Mouse (Mus musculus): Measurements from ENCODE around the gene Slc25a28. TPM values are rescaled to one million over a fixed set of nuclear protein-coding genes. Genes with fewer than 3 reads are reported as not detected.

The Slc25a28 gene
- total and polyA plus RNA-seq, 2 experiments from 2014 or later: 15.5 to 48.3 TPM

GRCm38 (mm10) chr19:43699021-43699762, 24.5 kb upstream of the Slc25a28 start:
- Histone ChIP-seq H3K4me3 (ENCODE audit: low read depth, low read length) (no peak overlapping the region), H3K9ac (replicated peaks; ENCODE audit: low read length, poor library complexity, severe bottlenecking) (no peak overlapping the region), H3K4me2 (ENCODE audit: low read depth, low read length, poor library complexity, severe bottlenecking) (no peak overlapping the region), H3K9me3 (ENCODE audit: low read length) (no peaks in the 10 kb centered on the region), H3K4me1 (ENCODE audit: insufficient read depth, low read length) (no peaks in the 10 kb centered on the region), H3K27me3 (ENCODE audit: insufficient read depth, low read length) (no peaks in the 10 kb centered on the region), H3K36me3 (ENCODE audit: insufficient read depth, low read length) (peaks cover 16% of the 10 kb centered on the region), H3K27ac (ENCODE audit: low read depth, low read length) (no peak overlapping the region)
- DNase-seq (ENCODE audit: low spot score) (no peak), ATAC-seq (ENCODE audit: low FRiP score) (no peak)
- WGBS: 80% methylated on average over 11 of the region's 11 CpGs
- TF ChIP-seq CTCF (IDR thresholded peaks at IDR 0.05): no peak

- Histone ChIP-seq H3K4me2 (ENCODE audit: low read depth, low read length, poor library complexity, severe bottlenecking) (no peak overlapping the region), H3K9ac (replicated peaks; ENCODE audit: low read length, poor library complexity, severe bottlenecking) (no peak overlapping the region), H3K36me3 (ENCODE audit: insufficient read depth, low read length) (peaks cover 16% of the 10 kb centered on the region; the same call in 1 of the 2 replicates), H3K4me3 (ENCODE audit: low read depth, low read length) (no peak overlapping the region), H3K4me1 (ENCODE audit: insufficient read depth, low read length) (no peaks in the 10 kb centered on the region), H3K9me3 (ENCODE audit: low read length) (no peaks in the 10 kb centered on the region), H3K27ac (ENCODE audit: low read depth, low read length) (no peak overlapping the region), H3K27me3 (ENCODE audit: insufficient read depth, low read length) (no peaks in the 10 kb centered on the region)
- ATAC-seq (ENCODE audit: low FRiP score) (no peak), DNase-seq (ENCODE audit: low spot score) (no peak)
- 90% methylated on average over 5 of the region's 5 CpGs for WGBS
- TF ChIP-seq CTCF (IDR thresholded peaks at IDR 0.05): no peak
Observed at GRCm38 (mm10) chr19:43697666-43698370, 23.1 kb upstream of the Slc25a28 start.

- ATAC-seq (ENCODE audit: low FRiP score) (no peak), DNase-seq (ENCODE audit: low spot score) (no peak)
- no peaks in the 10 kb centered on the region; the same call in 1 of the 2 replicates for H3K4me1 ChIP-seq (ENCODE audit: insufficient read depth, low read length)
- H3K27ac ChIP-seq (ENCODE audit: low read depth, low read length): no peak overlapping the region
- H3K4me2 ChIP-seq (ENCODE audit: low read depth, low read length, poor library complexity, severe bottlenecking): no peak overlapping the region
- H3K9ac ChIP-seq (replicated peaks; ENCODE audit: low read length, poor library complexity, severe bottlenecking): no peak overlapping the region
- H3K9me3 ChIP-seq (ENCODE audit: low read length): no peaks in the 10 kb centered on the region
- WGBS: 53% methylated on average over 10 of the region's 10 CpGs
- TF ChIP-seq CTCF (IDR thresholded peaks at IDR 0.05): no peak
- no peaks in the 10 kb centered on the region for H3K27me3 ChIP-seq (ENCODE audit: insufficient read depth, low read length)
- H3K4me3 ChIP-seq (ENCODE audit: low read depth, low read length): no peak overlapping the region
- H3K36me3 ChIP-seq (ENCODE audit: insufficient read depth, low read length): peaks cover 12% of the 10 kb centered on the region; the same call in 1 of the 2 replicates
Observed at GRCm38 (mm10) chr19:43695514-43695964, 20.9 kb upstream of the Slc25a28 start.

- no peak for ATAC-seq (ENCODE audit: low FRiP score)
- H3K4me2 ChIP-seq (ENCODE audit: low read depth, low read length, poor library complexity, severe bottlenecking): no peak overlapping the region
- no peak for DNase-seq (ENCODE audit: low spot score)
Observed at GRCm38 (mm10) chr19:43692815-43693214, 18.1 kb upstream of the Slc25a28 start.

GRCm38 (mm10) chr19:43689419-43690246, 15.0 kb upstream of the Slc25a28 start, which contains the start of gene Entpd7:
Gene Entpd7 (plus strand): TSS chr19:43689672.
- Histone ChIP-seq H3K9me3 (ENCODE audit: low read length) (no peaks in the 10 kb centered on the region), H3K27ac (ENCODE audit: low read depth, low read length) (peak within 1 kb of the TSS; percentile 81), H3K4me3 (ENCODE audit: low read depth, low read length) (peak within 1 kb of the TSS; percentile 90), H3K4me1 (ENCODE audit: insufficient read depth, low read length) (no peaks in the 10 kb centered on the region; the same call in 1 of the 2 replicates), H3K36me3 (ENCODE audit: insufficient read depth, low read length) (peaks cover 4% of the 10 kb centered on the region; the same call in 1 of the 2 replicates), H3K9ac (replicated peaks; ENCODE audit: low read length, poor library complexity, severe bottlenecking) (peak within 1 kb of the TSS; percentile 95), H3K27me3 (ENCODE audit: insufficient read depth, low read length) (no peaks in the 10 kb centered on the region), H3K4me2 (ENCODE audit: low read depth, low read length, poor library complexity, severe bottlenecking) (peak within 1 kb of the TSS; percentile 91)
- ATAC-seq (ENCODE audit: low FRiP score) (peak; percentile 97), DNase-seq (ENCODE audit: low spot score) (peak; percentile 96)
- under 1% methylated on average over 55 of the region's 60 CpGs for WGBS
- peak; percentile 69 for TF ChIP-seq CTCF (IDR thresholded peaks at IDR 0.05)

More at GRCm38 (mm10) chr19:43692815-43693214, 18.1 kb upstream of the Slc25a28 start:
- H3K27me3 ChIP-seq (ENCODE audit: insufficient read depth, low read length): no peaks in the 10 kb centered on the region
- H3K9ac ChIP-seq (replicated peaks; ENCODE audit: low read length, poor library complexity, severe bottlenecking): no peak overlapping the region
- H3K4me3 ChIP-seq (ENCODE audit: low read depth, low read length): 0 out of 2 replicates have a peak overlapping the region, but pooled peaks have one; percentile 13
- H3K9me3 ChIP-seq (ENCODE audit: low read length): no peaks in the 10 kb centered on the region
- no peak overlapping the region for H3K27ac ChIP-seq (ENCODE audit: low read depth, low read length)
- no peak for TF ChIP-seq CTCF (IDR thresholded peaks at IDR 0.05)
- WGBS: 47% methylated on average over 14 of the region's 14 CpGs
- peaks cover 4% of the 10 kb centered on the region; the same call in 1 of the 2 replicates for H3K36me3 ChIP-seq (ENCODE audit: insufficient read depth, low read length)
- no peaks in the 10 kb centered on the region; the same call in 1 of the 2 replicates for H3K4me1 ChIP-seq (ENCODE audit: insufficient read depth, low read length)

All from midbrain, postnatal 0 days (tissue).